Mouse (Mus musculus): ENCODE data around the gene Olfr107.

Olfr107 gene

GRCm38 (mm10) chr17:37398926-37399325, at the start of gene Olfr107:
Gene Olfr107, plus strand, starts transcription at chr17:37399226.
- DNase-seq (ENCODE audit: low read depth, low spot score) = no peak

GRCm38 (mm10) chr17:37359282-37359681, 39.7 kb upstream of the Olfr107 start, which contains the start of gene Olfr104-ps:
Gene Olfr104-ps, plus strand, starts transcription at chr17:37359582.
- DNase-seq (ENCODE audit: low read depth, low spot score) = no peak

- no peak for DNase-seq (ENCODE audit: low read depth, low spot score)
Observed at GRCm38 (mm10) chr17:37378733-37379132, 20.3 kb upstream of the Olfr107 start, which contains the start of gene Olfr105-ps. Gene Olfr105-ps, plus strand, starts transcription at chr17:37379033.

- no peak for DNase-seq (ENCODE audit: low read depth, low spot score)
Observed at GRCm38 (mm10) chr17:37390093-37390492, 8.9 kb upstream of the Olfr107 start, which contains the start of gene Olfr106-ps. Gene Olfr106-ps, plus strand, starts transcription at chr17:37390393.

GRCm38 (mm10) chr17:37413380-37413779, 14.4 kb downstream of the Olfr107 start:
- DNase-seq (ENCODE audit: low read depth, low spot score) = no peak

- DNase-seq (ENCODE audit: low read depth, low spot score) = no peak
Observed at GRCm38 (mm10) chr17:37445180-37445579, 46.2 kb downstream of the Olfr107 start, which contains the start of gene Olfr108. Gene Olfr108, plus strand, starts transcription at chr17:37445480.

Data from embryo, embryonic 11.5 days (tissue).